Comparison of ENCODE assay signal across 12 mouse cellular contexts in the genomic region with DNA sequence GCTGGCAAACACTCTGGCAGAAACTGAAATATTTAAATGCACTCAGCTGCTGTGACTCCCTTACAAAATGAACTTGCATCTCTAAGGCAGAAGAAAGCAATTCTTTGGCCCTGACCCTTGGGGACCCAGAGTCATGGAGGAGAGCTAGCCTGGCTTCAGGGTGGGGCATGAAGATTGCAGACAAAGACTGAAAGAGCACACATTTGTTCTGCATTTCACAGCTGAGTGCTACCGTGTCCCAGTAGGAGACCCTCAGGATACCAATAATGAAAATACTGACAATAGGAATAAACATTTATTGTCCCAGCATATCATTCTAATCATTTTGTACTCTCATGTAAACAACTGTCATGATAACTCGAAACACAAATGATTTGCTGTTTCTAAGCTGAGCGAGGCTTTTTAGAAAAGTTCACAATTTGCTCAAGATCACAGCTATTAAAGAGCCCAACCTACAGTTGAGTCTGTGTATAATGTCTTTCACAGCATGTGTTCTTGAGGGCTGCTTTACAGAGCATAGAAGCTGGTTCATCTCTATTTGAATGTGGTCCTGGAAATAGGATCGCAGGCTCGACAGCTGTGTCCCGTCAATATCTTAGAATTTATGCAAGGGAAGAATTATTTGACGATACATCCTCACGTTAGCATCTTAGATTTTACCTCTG.
"Had no signal": no experiment of that assay in that cellular context is flagged by ENCODE, and none has a peak within 500 bp of the region (broad histone marks: within the 10 kb centered on the region; RNA-seq: fewer than 3 reads in every experiment).

No protein-coding gene starts in this region.

- H3K9ac ChIP-seq: kidney, embryonic 15.5 days; liver, embryonic 15.5 days; midbrain, embryonic 13.5 days had no signal

- H3K4me1 ChIP-seq: liver, embryonic 15.5 days; megakaryocyte, embryonic 14.5 days had no signal

- H3K9me3 ChIP-seq: kidney, embryonic 15.5 days; limb, embryonic 10.5 days; liver, embryonic 15.5 days; midbrain, embryonic 13.5 days had no signal

- H3K36me3 ChIP-seq: kidney, embryonic 15.5 days; limb, embryonic 10.5 days; liver, embryonic 15.5 days; midbrain, embryonic 13.5 days had no signal

- H3K4me3 ChIP-seq: kidney, embryonic 15.5 days; limb, embryonic 10.5 days; liver, embryonic 15.5 days; megakaryocyte, embryonic 14.5 days; midbrain, embryonic 13.5 days had no signal

- H3K4me2 ChIP-seq: kidney, embryonic 15.5 days; liver, embryonic 11.5 days; liver, embryonic 15.5 days; midbrain, embryonic 13.5 days had no signal

- DNase-seq: kidney, adult 2 months; kidney, postnatal 14 days; lung, postnatal 10 days; thymus, postnatal 4 days had no signal

- H3K27me3 ChIP-seq: kidney, embryonic 15.5 days; liver, embryonic 15.5 days; megakaryocyte, embryonic 14.5 days; midbrain, embryonic 13.5 days had no signal

- H3K27ac ChIP-seq: kidney, embryonic 15.5 days; limb, embryonic 10.5 days; liver, embryonic 15.5 days; macrophage; midbrain, embryonic 13.5 days had no signal

- ATAC-seq: intestine, embryonic 16.5 days; midbrain, embryonic 13.5 days had no signal
